Mouse (Mus musculus): Measurements from ENCODE around the gene Eda.

DNA sequence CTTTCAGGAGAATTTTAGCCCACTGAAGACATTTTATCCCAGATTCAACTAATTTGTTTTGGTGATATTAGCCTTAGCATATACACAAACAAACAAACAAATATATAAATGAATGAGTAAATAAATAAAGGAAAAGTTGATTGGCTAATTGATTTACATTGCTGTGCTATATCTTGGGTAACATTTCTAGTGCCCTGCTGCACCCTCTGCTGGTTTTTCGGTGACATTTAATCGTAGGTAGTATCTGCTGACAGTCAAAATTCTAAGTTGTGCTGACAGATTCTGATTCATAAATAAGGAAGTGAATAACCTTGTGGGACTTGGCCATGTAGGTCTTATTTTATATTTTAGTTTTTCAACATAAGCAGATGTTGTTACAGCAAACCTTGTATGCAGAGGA is 2.9 kb downstream of the Eda start:
- TF ChIP-seq CTCF (IDR thresholded peaks at IDR 0.05; ENCODE audit: insufficient read depth, low read length) = no peak
- no peak for TF ChIP-seq POLR2A (IDR thresholded peaks at IDR 0.05; ENCODE audit: borderline replicate concordance, extremely low read depth, low read depth, low read length)

Data from lung, adult 2 months (tissue).